Mouse (Mus musculus) neural tube, embryonic 15.5 days (tissue): Measurements from ENCODE around the gene Olfr60. TPM values are rescaled to one million over a fixed set of nuclear protein-coding genes. Genes with fewer than 3 reads are reported as not detected.

ENCODE experiments used
- ATAC-seq: fragments of 200-750 bp; cut with Nextera tagmentation; 2 replicates; pipeline ENCODE4 v1.8.0; 2017; ENCODE audit warnings: mild to moderate bottlenecking, moderate TSS enrichment, moderate library complexity; ENCODE audit not compliant: low FRiP score
- H3K27ac ChIP-seq: fragments of 300-500 bp; sonication (generic); replicated peaks from 2 replicates; pipeline ENCODE4 v1.5.1; 2015; ENCODE audit warnings: mild to moderate bottlenecking, inconsistent platforms
- H3K27me3 ChIP-seq: fragments of 300-500 bp; sonication (generic); replicated peaks from 2 replicates; pipeline ENCODE4 v1.6.1; 2015; ENCODE audit warnings: inconsistent platforms
- H3K36me3 ChIP-seq: fragments of 300-500 bp; sonication (generic); 2 replicates; pipeline ENCODE4 v1.6.1; 2015; ENCODE audit warnings: inconsistent platforms
- H3K4me1 ChIP-seq: fragments of 300-500 bp; sonication (generic); 2 replicates; pipeline ENCODE4 v1.6.1; 2015; ENCODE audit warnings: inconsistent platforms
- H3K4me2 ChIP-seq: fragments of 300-500 bp; sonication (generic); 2 replicates; pipeline ENCODE4 v1.6.1; 2015; ENCODE audit warnings: inconsistent platforms, mild to moderate bottlenecking, moderate library complexity
- H3K4me3 ChIP-seq: fragments of 300-500 bp; sonication (generic); replicated peaks from 2 replicates; pipeline ENCODE4 v1.5.1; 2015; ENCODE audit warnings: mild to moderate bottlenecking, inconsistent platforms
- H3K9ac ChIP-seq: fragments of 300-500 bp; sonication (generic); replicated peaks from 2 replicates; pipeline ENCODE4 v1.6.1; 2015; ENCODE audit warnings: mild to moderate bottlenecking, inconsistent platforms
- H3K9me3 ChIP-seq: fragments of 300-500 bp; sonication (generic); replicated peaks from 2 replicates; pipeline ENCODE4 v1.6.1; 2016; ENCODE audit warnings: inconsistent platforms
- WGBS: fragments of 180-500 bp; shearing (Covaris S2); methylation state at CpG from one replicate; pipeline ENCODE4 v1.1.7; 2015; ENCODE audit warnings: mixed read lengths; 5-methylcytosine and 5-hydroxymethylcytosine counted together
- polyA plus RNA-seq: library from polyadenylated mRNA; unstranded; fragments of >200 nt; fragmentation: Nextera tagmentation; extraction: Ambion mirVana; gene quantifications from 2 replicates; pipeline ENCODE4 v1.2.1, GENCODE M21; 2015

The Olfr60 gene
- polyA plus RNA-seq, 1 experiment from 2014 or later: not detected

GRCm38 (mm10) chr7:140295746-140296145 is 65.7 kb downstream of the Olfr60 start:
- Histone ChIP-seq H3K4me3 (no peak overlapping the region), H3K36me3 (no peaks in the 10 kb centered on the region), H3K9me3 (no peaks in the 10 kb centered on the region), H3K27me3 (no peaks in the 10 kb centered on the region), H3K4me1 (no peaks in the 10 kb centered on the region), H3K27ac (no peak overlapping the region), H3K9ac (no peak overlapping the region), H3K4me2 (no peak overlapping the region)
- 89% methylated on average over 9 of the region's 9 CpGs for WGBS
- no peak for ATAC-seq

Other genes with a start within 250 kb of the Olfr60 start
- 10.7 and 14.7 TPM in 2 replicates for gene Paox, start 245.9 kb downstream of the Olfr60 start, polyA plus RNA-seq
- 116 and 121 TPM in 2 replicates for gene Echs1, start 245.2 kb downstream of the Olfr60 start, polyA plus RNA-seq
- gene Mtg1, start 224.1 kb downstream of the Olfr60 start, polyA plus RNA-seq: 30.0 and 32.1 TPM in 2 replicates
- gene Sprn, start 206.8 kb downstream of the Olfr60 start, polyA plus RNA-seq: 23.2 and 26.3 TPM in 2 replicates
- not detected in 2 replicates for gene Olfr522, start 196.9 kb downstream of the Olfr60 start, polyA plus RNA-seq
- not detected in 2 replicates for gene Olfr523, start 188.5 kb downstream of the Olfr60 start, polyA plus RNA-seq
- gene Olfr524, start 155.7 kb downstream of the Olfr60 start, polyA plus RNA-seq: 0.63 TPM in 1 of 2 replicates, not detected in the other
- 13.1 TPM in 1 of 2 replicates, not detected in the other for gene Cd163l1, start 143.4 kb downstream of the Olfr60 start, polyA plus RNA-seq
- 0.05 and 0.50 TPM in 2 replicates for gene 5830411N06Rik, start 114.4 kb downstream of the Olfr60 start, polyA plus RNA-seq
- not detected in 2 replicates for gene Olfr525, start 40.8 kb downstream of the Olfr60 start, polyA plus RNA-seq
- gene Olfr527, start 27.7 kb downstream of the Olfr60 start, polyA plus RNA-seq: not detected in 2 replicates
- gene Olfr530, start 14.7 kb upstream of the Olfr60 start, polyA plus RNA-seq: not detected in 2 replicates
- not detected in 2 replicates for gene Olfr531, start 41.2 kb upstream of the Olfr60 start, polyA plus RNA-seq
- gene Olfr532, start 60.0 kb upstream of the Olfr60 start, polyA plus RNA-seq: not detected in 2 replicates
- gene Olfr533, start 101.7 kb upstream of the Olfr60 start, polyA plus RNA-seq: not detected in 2 replicates
- not detected in 2 replicates for gene Olfr535, start 122.5 kb upstream of the Olfr60 start, polyA plus RNA-seq
- not detected in 2 replicates for gene Olfr536, start 145.7 kb upstream of the Olfr60 start, polyA plus RNA-seq
- not detected in 2 replicates for gene Olfr538, start 206.2 kb upstream of the Olfr60 start, polyA plus RNA-seq
- gene Olfr46, start 239.6 kb upstream of the Olfr60 start, polyA plus RNA-seq: 0.01 TPM in 1 of 2 replicates, not detected in the other